In genomic region chr1:38217912-38218795, GRCm38 (mm10) we compare ENCODE assay signal across 7 mouse cellular contexts.
DNase-seq lines count a peak whose midpoint lies in the region; ATAC-seq and TF ChIP-seq lines count a peak whose summit lies in the region.

No protein-coding gene starts in this region.

- no peaks in the 10 kb centered on the region for H3K27me3 ChIP-seq in kidney, postnatal 0 days (ENCODE audit: insufficient read depth, low read length)

- 60% methylated on average over 31 of the region's 31 CpGs for WGBS in lung, adult 2 months
- WGBS in kidney, postnatal 0 days: 35% methylated on average over 31 of the region's 31 CpGs

- H3K27ac ChIP-seq in gastrocnemius, adult 2 months: peak overlapping the region; percentile 68
- H3K27ac ChIP-seq in kidney, postnatal 0 days: no peak overlapping the region

- no peak; the same call in 1 of the 2 replicates for ATAC-seq in kidney, postnatal 0 days (replicated peaks; ENCODE audit: low FRiP score, low read depth)

- no peak for DNase-seq in lung, adult 2 months
- DNase-seq in lung, postnatal 25 days (ENCODE audit: low spot score): no peak
- DNase-seq in gastrocnemius, adult 2 months: peak; percentile 65
- DNase-seq in kidney, postnatal 0 days (ENCODE audit: low spot score): peak; percentile 66
- peak; percentile 34 for DNase-seq in neural tube, embryonic 10.5 days (ENCODE audit: extremely low spot score, low spot score)
- DNase-seq in left cerebral cortex, adult 11 months (ENCODE audit: low spot score): no peak
- no peak for DNase-seq in layer of hippocampus, adult 9-10 months (ENCODE audit: low spot score)

- H3K4me1 ChIP-seq in lung, adult 2 months (ENCODE audit: control insufficient read depth, insufficient read depth, low read length): 0 out of 2 replicates have a peak, but pooled peaks cover 4% of the 10 kb centered on the region
- peaks cover 11% of the 10 kb centered on the region; the same call in 1 of the 2 replicates for H3K4me1 ChIP-seq in kidney, postnatal 0 days (replicated peaks; ENCODE audit: insufficient read depth, low read length)

- intact Hi-C loops in gastrocnemius, adult 2 months (cut with DNase I): no loop called here

- TF ChIP-seq POLR2A in lung, adult 2 months (IDR thresholded peaks at IDR 0.05; ENCODE audit: borderline replicate concordance, extremely low read depth, low read depth, low read length): no peak

- H3K4me3 ChIP-seq in lung, adult 2 months (replicated peaks; ENCODE audit: extremely low read depth, low read depth, low read length): peak overlapping the region; percentile 32
- peak overlapping the region; percentile 67 for H3K4me3 ChIP-seq in gastrocnemius, adult 2 months
- peak overlapping the region; percentile 18 for H3K4me3 ChIP-seq in kidney, postnatal 0 days (replicated peaks; ENCODE audit: low read depth, low read length)

- peak overlapping the region; percentile 54 for H3K4me2 ChIP-seq in kidney, postnatal 0 days (ENCODE audit: low read length)

- no peaks in the 10 kb centered on the region for H3K9me3 ChIP-seq in kidney, postnatal 0 days (replicated peaks; ENCODE audit: low read length)

- no peaks in the 10 kb centered on the region for H3K36me3 ChIP-seq in kidney, postnatal 0 days (ENCODE audit: insufficient read depth, low read length)

- no peak for TF ChIP-seq CTCF in lung, adult 2 months (IDR thresholded peaks at IDR 0.05; ENCODE audit: insufficient read depth, low read length)
- TF ChIP-seq CTCF in gastrocnemius, adult 2 months (IDR thresholded peaks at IDR 0.05): no peak
- no peak for TF ChIP-seq CTCF in kidney, postnatal 0 days (IDR thresholded peaks at IDR 0.05; ENCODE audit: low read depth)

- H3K9ac ChIP-seq in kidney, postnatal 0 days (ENCODE audit: low read depth, low read length): peak overlapping the region; percentile 37; the same call in 1 of the 2 replicates

Comparison
In these comparisons a context has a peak if more than half of its experiments do, and no peak if none do; other contexts are left out.
1. DNase-seq: peak in gastrocnemius, adult 2 months (single experiment), kidney, postnatal 0 days (single experiment) and neural tube, embryonic 10.5 days (single experiment); none in lung, adult 2 months (single experiment), lung, postnatal 25 days (single experiment), left cerebral cortex, adult 11 months (single experiment) and layer of hippocampus, adult 9-10 months (single experiment).
2. Peak in every context shown above with its lines, with median percentiles within 50 percentile points of each other: H3K4me3 ChIP-seq.